Mouse (Mus musculus) intestine, embryonic 15.5 days (tissue): Measurements from ENCODE around the gene Aarsd1. TPM values are rescaled to one million over a fixed set of nuclear protein-coding genes. Genes with fewer than 3 reads are reported as not detected.
"Not testable (repeated sequence)": the region's sequence is repeated elsewhere in the genome, so short reads cannot be mapped to it uniquely, and the experiment has no call there.

Experiments used
- ATAC-seq: fragments of 200-750 bp; cut with Nextera tagmentation; 2 replicates; pipeline ENCODE4 v1.8.0; 2017; ENCODE audit warnings: moderate TSS enrichment, moderate library complexity
- H3K27ac ChIP-seq: fragments of 300-500 bp; sonication (generic); 2 replicates; pipeline ENCODE4 v1.5.1; 2015; ENCODE audit warnings: mild to moderate bottlenecking, inconsistent platforms
- H3K27me3 ChIP-seq: fragments of 300-500 bp; sonication (generic); replicated peaks from 2 replicates; pipeline ENCODE4 v1.6.1; 2015; ENCODE audit warnings: inconsistent platforms
- H3K36me3 ChIP-seq: fragments of 300-500 bp; sonication (generic); 2 replicates; pipeline ENCODE4 v1.6.1; 2015; ENCODE audit warnings: inconsistent platforms
- H3K4me1 ChIP-seq: fragments of 300-500 bp; sonication (generic); replicated peaks from 2 replicates; pipeline ENCODE4 v1.6.1; 2015; ENCODE audit warnings: inconsistent platforms
- H3K4me2 ChIP-seq: fragments of 300-500 bp; sonication (generic); replicated peaks from 2 replicates; pipeline ENCODE4 v1.6.1; 2015; ENCODE audit warnings: mild to moderate bottlenecking, inconsistent platforms
- H3K4me3 ChIP-seq: fragments of 300-500 bp; sonication (generic); replicated peaks from 2 replicates; pipeline ENCODE4 v1.5.1; 2015; ENCODE audit warnings: inconsistent platforms
- H3K9ac ChIP-seq: fragments of 300-500 bp; sonication (generic); 2 replicates; pipeline ENCODE4 v1.6.1; 2015; ENCODE audit warnings: inconsistent platforms
- H3K9me3 ChIP-seq: fragments of 300-500 bp; sonication (generic); 2 replicates; pipeline ENCODE4 v1.6.1; 2016; ENCODE audit warnings: inconsistent platforms
- WGBS: fragments of 180-500 bp; shearing (Covaris S2); methylation state at CpG from one replicate; pipeline ENCODE4 v1.1.7; 2015; 5-methylcytosine and 5-hydroxymethylcytosine counted together
- polyA plus RNA-seq: library from polyadenylated mRNA; unstranded; fragments of >200 nt; fragmentation: Nextera tagmentation; extraction: Ambion mirVana; gene quantifications from 2 replicates; pipeline ENCODE4 v1.2.1, GENCODE M21; 2015

Aarsd1 gene
- 60.1 and 63.3 TPM in 2 replicates for polyA plus RNA-seq

- ATAC-seq: peak; percentile 75
- Histone ChIP-seq H3K27me3 (no peaks in the 10 kb centered on the region), H3K4me3 (peak within 1 kb of the TSS; percentile 82), H3K27ac (peak within 1 kb of the TSS; percentile 48), H3K9ac (peak within 1 kb of the TSS; percentile 75), H3K4me2 (peak within 1 kb of the TSS; percentile 83), H3K9me3 (no peaks in the 10 kb centered on the region), H3K4me1 (peaks cover 6% of the 10 kb centered on the region), H3K36me3 (peaks cover 5% of the 10 kb centered on the region; the same call in 1 of the 2 replicates)
- under 1% methylated on average over 45 of the region's 45 CpGs for WGBS
These were observed at the start of gene Aarsd1 for GRCm38 (mm10) chr11:101417101-101417855. Aarsd1 (minus strand) TSS chr11:101417615.

GRCm38 (mm10) chr11:101466552-101466950, 49.1 kb upstream of the Aarsd1 start:
- not testable (repeated sequence) for H3K9ac ChIP-seq, ATAC-seq, H3K36me3 ChIP-seq, H3K27ac ChIP-seq, H3K27me3 ChIP-seq, H3K9me3 ChIP-seq
- WGBS: 53% methylated on average over 5 of the region's 5 CpGs
- Histone ChIP-seq H3K4me2 (peak overlapping the region; percentile 93), H3K4me1 (peaks cover 31% of the 10 kb centered on the region), H3K4me3 (peak overlapping the region; percentile 93)

- ATAC-seq: peak; percentile 57
- WGBS: 1% methylated on average over 59 of the region's 60 CpGs
- peak within 1 kb of the TSS; percentile 98 for H3K4me2 ChIP-seq
- no peaks in the 10 kb centered on the region for H3K9me3 ChIP-seq
- H3K36me3 ChIP-seq: 0 out of 2 replicates have a peak, but pooled peaks cover 5% of the 10 kb centered on the region
- peak within 1 kb of the TSS; percentile 93 for H3K4me3 ChIP-seq
- peak within 1 kb of the TSS; percentile 93 for H3K27ac ChIP-seq
- H3K4me1 ChIP-seq: peaks cover 31% of the 10 kb centered on the region
- H3K27me3 ChIP-seq: no peaks in the 10 kb centered on the region
- H3K9ac ChIP-seq: peak within 1 kb of the TSS; percentile 81
These were observed 48.6 kb upstream of the Aarsd1 start, which contains the start of gene Vat1 for GRCm38 (mm10) chr11:101465869-101466551. Vat1 (minus strand) TSS chr11:101466230.

DNA sequence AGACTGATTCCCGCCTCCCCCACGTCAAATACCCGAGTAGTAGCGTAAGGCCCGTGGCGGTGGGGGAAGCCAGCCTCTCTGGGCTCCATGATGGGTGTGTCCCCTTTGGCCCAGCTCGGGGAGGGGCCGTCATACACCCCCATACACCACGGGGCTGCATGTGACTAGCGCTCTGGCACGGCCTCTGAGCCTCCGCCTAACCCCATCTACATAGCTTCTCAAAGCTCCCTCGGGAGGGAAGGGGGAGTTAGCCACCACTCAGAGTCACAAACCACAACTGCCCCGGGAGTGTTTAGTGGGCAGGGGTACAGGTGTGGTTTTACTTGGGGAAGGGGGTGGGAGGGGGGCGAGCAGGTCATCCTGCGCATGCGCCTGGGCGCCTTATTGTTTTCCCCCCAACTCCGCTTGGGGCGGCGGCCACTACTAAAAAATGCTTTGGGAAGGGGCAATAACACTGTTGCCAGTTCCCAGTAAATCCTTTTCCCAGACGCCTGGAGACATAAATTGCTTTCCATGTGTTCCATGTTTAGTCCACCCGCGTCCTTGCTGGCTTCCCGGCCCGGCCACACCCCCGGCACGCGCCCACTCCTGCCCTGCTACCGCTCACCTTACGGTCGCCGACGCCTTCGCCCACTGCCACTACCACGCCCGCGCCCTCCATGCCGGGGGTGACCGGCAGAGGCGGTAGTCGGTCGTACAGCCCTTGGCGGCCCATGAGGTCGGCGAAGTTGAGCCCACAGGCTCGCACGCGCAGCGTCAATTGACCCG, 47.9 kb upstream of the Aarsd1 start:
- H3K9me3 ChIP-seq: no peaks in the 10 kb centered on the region
- H3K27me3 ChIP-seq: no peaks in the 10 kb centered on the region
- 0 out of 2 replicates have a peak, but pooled peaks cover 7% of the 10 kb centered on the region for H3K36me3 ChIP-seq
- peak overlapping the region; percentile 93 for H3K4me3 ChIP-seq
- peak overlapping the region; percentile 93 for H3K4me2 ChIP-seq
- peaks cover 31% of the 10 kb centered on the region for H3K4me1 ChIP-seq
- peak; percentile 61 for ATAC-seq
- peak overlapping the region; percentile 81 for H3K9ac ChIP-seq
- under 1% methylated on average over 51 of the region's 51 CpGs for WGBS
- peak overlapping the region; percentile 93 for H3K27ac ChIP-seq

GRCm38 (mm10) chr11:101464211-101465100, 47.0 kb upstream of the Aarsd1 start, which contains the start of gene Rnd2:
Rnd2 (plus strand) TSS chr11:101464999.
- H3K4me1 ChIP-seq: peaks cover 32% of the 10 kb centered on the region
- 5% methylated on average over 12 of the region's 12 CpGs for WGBS
- peak; percentile 57 for ATAC-seq
- H3K4me2 ChIP-seq: peak within 1 kb of the TSS; percentile 93
- peak within 1 kb of the TSS; percentile 93 for H3K27ac ChIP-seq
- H3K36me3 ChIP-seq: 0 out of 2 replicates have a peak, but pooled peaks cover 8% of the 10 kb centered on the region
- H3K27me3 ChIP-seq: no peaks in the 10 kb centered on the region
- H3K9ac ChIP-seq: peak within 1 kb of the TSS; percentile 81
- H3K4me3 ChIP-seq: peak within 1 kb of the TSS; percentile 93
- H3K9me3 ChIP-seq: no peaks in the 10 kb centered on the region

- whole genome bisulfite sequencing: 19% methylated on average over 13 of the region's 13 CpGs
- Histone ChIP-seq H3K4me2 (peak overlapping the region; percentile 93), H3K27me3 (no peaks in the 10 kb centered on the region), H3K36me3 (peaks cover 8% of the 10 kb centered on the region; the same call in 1 of the 2 replicates), H3K4me3 (no peak overlapping the region), H3K9me3 (no peaks in the 10 kb centered on the region), H3K4me1 (peaks cover 33% of the 10 kb centered on the region), H3K9ac (no peak overlapping the region), H3K27ac (no peak overlapping the region; the same call in 1 of the 2 replicates)
- no peak for ATAC-seq
These were observed 45.4 kb upstream of the Aarsd1 start for GRCm38 (mm10) chr11:101462583-101463440.

DNA sequence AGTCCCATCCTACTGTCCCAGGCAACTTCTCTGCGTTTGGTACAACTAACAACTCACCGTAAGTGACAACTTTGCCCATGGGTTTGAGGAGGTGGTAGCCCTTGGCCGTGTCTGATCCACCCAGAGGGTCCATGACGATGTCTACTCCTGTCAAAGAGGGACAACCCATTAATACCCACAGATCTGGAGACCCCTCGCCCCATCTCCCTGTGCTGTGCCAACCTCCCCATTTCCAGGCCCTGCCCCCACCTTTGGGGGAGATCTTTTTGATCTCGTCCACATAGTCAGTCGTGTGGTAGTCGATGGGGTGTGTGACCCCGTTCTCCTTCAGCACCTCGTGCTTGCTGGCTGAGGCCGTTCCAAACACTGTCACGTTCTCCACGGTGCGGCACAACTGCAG, 44.7 kb upstream of the Aarsd1 start:
- Histone ChIP-seq H3K4me1 (peaks cover 30% of the 10 kb centered on the region), H3K27me3 (no peaks in the 10 kb centered on the region), H3K9ac (no peak overlapping the region), H3K9me3 (no peaks in the 10 kb centered on the region), H3K4me2 (no peak overlapping the region; the same call in 1 of the 2 replicates), H3K27ac (no peak overlapping the region), H3K4me3 (no peak overlapping the region), H3K36me3 (peaks cover 8% of the 10 kb centered on the region; the same call in 1 of the 2 replicates)
- WGBS: 85% methylated on average over 14 of the region's 14 CpGs
- no peak for ATAC-seq

DNA sequence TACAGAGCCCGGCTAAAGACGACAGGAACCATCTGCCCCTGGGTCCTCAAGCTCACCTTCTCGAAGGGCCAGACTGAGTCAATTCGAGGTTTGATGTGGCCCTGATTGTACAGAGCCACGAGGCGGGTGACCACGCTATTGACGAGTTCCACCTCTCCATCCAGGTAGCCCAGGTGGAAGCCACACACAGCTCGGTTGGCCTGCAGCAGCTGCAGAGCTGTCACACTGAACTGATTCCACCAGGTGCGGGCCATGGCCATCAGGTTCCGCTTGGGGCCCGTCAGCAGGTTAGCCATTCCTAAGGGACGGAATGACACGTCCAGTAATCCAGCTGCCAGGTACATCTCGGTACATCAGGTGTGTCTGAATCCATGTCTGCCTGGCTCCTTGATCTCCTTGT, 42.9 kb upstream of the Aarsd1 start:
- WGBS: 82% methylated on average over 15 of the region's 15 CpGs
- Histone ChIP-seq H3K4me1 (peaks cover 28% of the 10 kb centered on the region), H3K27me3 (no peaks in the 10 kb centered on the region), H3K36me3 (peaks cover 8% of the 10 kb centered on the region; the same call in 1 of the 2 replicates), H3K27ac (no peak overlapping the region), H3K9me3 (no peaks in the 10 kb centered on the region), H3K9ac (no peak overlapping the region), H3K4me3 (no peak overlapping the region), H3K4me2 (no peak overlapping the region)
- no peak for ATAC-seq

DNA sequence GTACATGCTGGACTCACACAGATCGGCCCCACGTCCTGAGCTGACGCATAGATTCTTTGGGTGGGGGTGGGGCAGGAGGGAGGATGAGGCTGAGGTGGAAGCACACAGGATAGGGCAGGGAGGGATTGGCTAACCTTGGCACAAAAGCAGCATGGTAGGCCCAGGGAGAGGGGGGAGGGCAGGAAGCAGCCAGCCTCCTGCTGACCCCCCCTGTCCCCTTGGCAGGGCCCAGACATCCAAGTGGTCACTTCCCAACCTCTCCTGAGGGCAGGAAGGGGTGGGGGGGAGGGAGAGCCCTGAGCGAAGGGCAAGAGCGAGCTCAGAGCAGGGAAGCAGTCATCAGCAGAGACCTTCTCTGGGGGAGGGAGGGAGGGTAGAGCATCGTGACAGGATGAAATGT, 42.3 kb upstream of the Aarsd1 start:
- Histone ChIP-seq H3K9me3 (no peaks in the 10 kb centered on the region), H3K4me1 (peaks cover 28% of the 10 kb centered on the region), H3K27me3 (no peaks in the 10 kb centered on the region), H3K27ac (no peak overlapping the region; the same call in 1 of the 2 replicates), H3K4me2 (no peak overlapping the region), H3K4me3 (no peak overlapping the region), H3K36me3 (peaks cover 8% of the 10 kb centered on the region; the same call in 1 of the 2 replicates), H3K9ac (no peak overlapping the region)
- ATAC-seq: no peak
- WGBS: 55% methylated on average over 6 of the region's 6 CpGs

DNA sequence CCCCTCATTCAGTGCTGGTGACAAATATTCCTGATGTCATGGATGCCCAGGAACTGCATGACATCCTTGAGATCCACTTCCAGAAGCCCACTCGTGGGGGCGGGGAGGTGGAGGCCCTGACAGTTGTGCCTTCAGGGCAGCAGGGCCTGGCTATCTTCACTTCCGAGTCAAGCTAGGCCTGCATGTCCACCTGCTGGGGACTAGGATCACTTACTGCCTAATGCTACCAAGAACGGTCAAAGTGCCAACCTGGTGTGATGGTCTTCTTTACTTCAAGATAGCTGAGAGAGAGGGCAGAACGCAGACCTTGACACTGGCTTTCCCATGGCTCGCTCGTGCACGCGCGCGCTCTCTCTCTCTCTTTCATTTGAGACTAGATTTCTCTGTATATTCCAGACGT, 40.8 kb upstream of the Aarsd1 start:
- ATAC-seq: no peak
- WGBS: 83% methylated on average over 12 of the region's 12 CpGs
- Histone ChIP-seq H3K9ac (no peak overlapping the region), H3K4me2 (no peak overlapping the region), H3K4me1 (peaks cover 19% of the 10 kb centered on the region), H3K27ac (no peak overlapping the region), H3K27me3 (no peaks in the 10 kb centered on the region), H3K9me3 (no peaks in the 10 kb centered on the region), H3K36me3 (peaks cover 8% of the 10 kb centered on the region; the same call in 1 of the 2 replicates), H3K4me3 (no peak overlapping the region)
